Mouse (Mus musculus): ENCODE results near the gene Bckdha. TPM values are rescaled to one million over a fixed set of nuclear protein-coding genes. Genes with fewer than 3 reads are reported as not detected.

Bckdha gene
- polyA plus RNA-seq, 2 experiments: 54.2 to 67.0 TPM

GRCm38 (mm10) chr7:25614086-25614485 lies 44.7 kb downstream of the Bckdha start:
- no peak overlapping the region for H3K27ac ChIP-seq (replicated peaks; ENCODE audit: low read depth, low read length)
- H3K9ac ChIP-seq (ENCODE audit: low read depth, low read length, severe bottlenecking): no peak overlapping the region
- no peaks in the 10 kb centered on the region for H3K9me3 ChIP-seq (ENCODE audit: control insufficient read depth, low read length)
- no peaks in the 10 kb centered on the region for H3K27me3 ChIP-seq (ENCODE audit: control insufficient read depth, insufficient read depth, low read length)
- no peak for DNase-seq (ENCODE audit: low spot score)
- no peak overlapping the region for H3K4me2 ChIP-seq (replicated peaks; ENCODE audit: low read depth, low read length, severe bottlenecking)
- no peaks in the 10 kb centered on the region for H3K4me1 ChIP-seq (ENCODE audit: control insufficient read depth, insufficient read depth, low read length)
- no peak for TF ChIP-seq POLR2A (IDR thresholded peaks at IDR 0.05; ENCODE audit: borderline replicate concordance, extremely low read depth, insufficient read depth, insufficient read length)
- no peak overlapping the region for H3K4me3 ChIP-seq (replicated peaks; ENCODE audit: low read length)
- 84% methylated on average over 5 of the region's 5 CpGs for WGBS
- H3K36me3 ChIP-seq (ENCODE audit: control insufficient read depth, insufficient read depth, low read length): no peaks in the 10 kb centered on the region
- ATAC-seq (ENCODE audit: low FRiP score, low read depth): no peak

- 59% methylated on average over 7 of the region's 7 CpGs for WGBS
- TF ChIP-seq POLR2A (IDR thresholded peaks at IDR 0.05; ENCODE audit: borderline replicate concordance, extremely low read depth, insufficient read depth, insufficient read length): no peak
- H3K4me3 ChIP-seq (replicated peaks; ENCODE audit: low read length): no peak overlapping the region
- no peak overlapping the region for H3K9ac ChIP-seq (ENCODE audit: low read depth, low read length, severe bottlenecking)
- H3K27me3 ChIP-seq (ENCODE audit: control insufficient read depth, insufficient read depth, low read length): no peaks in the 10 kb centered on the region
- ATAC-seq (ENCODE audit: low FRiP score, low read depth) (no peak), DNase-seq (ENCODE audit: low spot score) (no peak)
- no peaks in the 10 kb centered on the region for H3K4me1 ChIP-seq (ENCODE audit: control insufficient read depth, insufficient read depth, low read length)
- H3K36me3 ChIP-seq (ENCODE audit: control insufficient read depth, insufficient read depth, low read length): no peaks in the 10 kb centered on the region
- H3K27ac ChIP-seq (replicated peaks; ENCODE audit: low read depth, low read length): no peak overlapping the region
- no peak overlapping the region for H3K4me2 ChIP-seq (replicated peaks; ENCODE audit: low read depth, low read length, severe bottlenecking)
- no peaks in the 10 kb centered on the region for H3K9me3 ChIP-seq (ENCODE audit: control insufficient read depth, low read length)
Measured at GRCm38 (mm10) chr7:25611501-25611900, 47.3 kb downstream of the Bckdha start.

GRCm38 (mm10) chr7:25610056-25610455 lies 48.7 kb downstream of the Bckdha start:
- DNase-seq (ENCODE audit: low spot score) (no peak), ATAC-seq (ENCODE audit: low FRiP score, low read depth) (no peak)
- Histone ChIP-seq H3K27ac (replicated peaks; ENCODE audit: low read depth, low read length) (no peak overlapping the region), H3K4me2 (replicated peaks; ENCODE audit: low read depth, low read length, severe bottlenecking) (no peak overlapping the region), H3K27me3 (ENCODE audit: control insufficient read depth, insufficient read depth, low read length) (no peaks in the 10 kb centered on the region), H3K4me1 (ENCODE audit: control insufficient read depth, insufficient read depth, low read length) (no peaks in the 10 kb centered on the region), H3K9me3 (ENCODE audit: control insufficient read depth, low read length) (no peaks in the 10 kb centered on the region), H3K4me3 (replicated peaks; ENCODE audit: low read length) (no peak overlapping the region), H3K9ac (ENCODE audit: low read depth, low read length, severe bottlenecking) (no peak overlapping the region), H3K36me3 (ENCODE audit: control insufficient read depth, insufficient read depth, low read length) (no peaks in the 10 kb centered on the region)
- WGBS: 35% methylated on average over 6 of the region's 6 CpGs
- TF ChIP-seq POLR2A (IDR thresholded peaks at IDR 0.05; ENCODE audit: borderline replicate concordance, extremely low read depth, insufficient read depth, insufficient read length): no peak

GRCm38 (mm10) chr7:25607196-25607595 lies 51.6 kb downstream of the Bckdha start:
- ATAC-seq (ENCODE audit: low FRiP score, low read depth) (no peak), DNase-seq (ENCODE audit: low spot score) (no peak)
- H3K9me3 ChIP-seq (ENCODE audit: control insufficient read depth, low read length): no peaks in the 10 kb centered on the region
- H3K4me2 ChIP-seq (replicated peaks; ENCODE audit: low read depth, low read length, severe bottlenecking): no peak overlapping the region
- 83% methylated on average over 2 of the region's 2 CpGs for whole genome bisulfite sequencing
- H3K27ac ChIP-seq (replicated peaks; ENCODE audit: low read depth, low read length): no peak overlapping the region
- no peak overlapping the region for H3K4me3 ChIP-seq (replicated peaks; ENCODE audit: low read length)
- H3K36me3 ChIP-seq (ENCODE audit: control insufficient read depth, insufficient read depth, low read length): no peaks in the 10 kb centered on the region
- H3K4me1 ChIP-seq (ENCODE audit: control insufficient read depth, insufficient read depth, low read length): no peaks in the 10 kb centered on the region
- TF ChIP-seq POLR2A (IDR thresholded peaks at IDR 0.05; ENCODE audit: borderline replicate concordance, extremely low read depth, insufficient read depth, insufficient read length): no peak
- H3K9ac ChIP-seq (ENCODE audit: low read depth, low read length, severe bottlenecking): no peak overlapping the region
- no peaks in the 10 kb centered on the region for H3K27me3 ChIP-seq (ENCODE audit: control insufficient read depth, insufficient read depth, low read length)

GRCm38 (mm10) chr7:25606625-25607063 lies 52.1 kb downstream of the Bckdha start:
- DNase-seq (ENCODE audit: low spot score) (no peak), ATAC-seq (ENCODE audit: low FRiP score, low read depth) (no peak)
- Histone ChIP-seq H3K4me1 (ENCODE audit: control insufficient read depth, insufficient read depth, low read length) (no peaks in the 10 kb centered on the region), H3K9ac (ENCODE audit: low read depth, low read length, severe bottlenecking) (no peak overlapping the region), H3K9me3 (ENCODE audit: control insufficient read depth, low read length) (no peaks in the 10 kb centered on the region), H3K27ac (replicated peaks; ENCODE audit: low read depth, low read length) (no peak overlapping the region), H3K4me2 (replicated peaks; ENCODE audit: low read depth, low read length, severe bottlenecking) (no peak overlapping the region), H3K36me3 (ENCODE audit: control insufficient read depth, insufficient read depth, low read length) (no peaks in the 10 kb centered on the region), H3K27me3 (ENCODE audit: control insufficient read depth, insufficient read depth, low read length) (no peaks in the 10 kb centered on the region), H3K4me3 (replicated peaks; ENCODE audit: low read length) (no peak overlapping the region)
- WGBS: 82% methylated on average over 4 of the region's 4 CpGs
- TF ChIP-seq POLR2A (IDR thresholded peaks at IDR 0.05; ENCODE audit: borderline replicate concordance, extremely low read depth, insufficient read depth, insufficient read length): no peak

- no peak overlapping the region for H3K4me2 ChIP-seq (replicated peaks; ENCODE audit: low read depth, low read length, severe bottlenecking)
- no peak for DNase-seq (ENCODE audit: low spot score)
Measured at GRCm38 (mm10) chr7:25601346-25601745, 57.4 kb downstream of the Bckdha start.

More at GRCm38 (mm10) chr7:25601346-25601745, 57.4 kb downstream of the Bckdha start:
- Histone ChIP-seq H3K36me3 (ENCODE audit: control insufficient read depth, insufficient read depth, low read length) (no peaks in the 10 kb centered on the region), H3K4me3 (replicated peaks; ENCODE audit: low read length) (no peak overlapping the region), H3K27me3 (ENCODE audit: control insufficient read depth, insufficient read depth, low read length) (no peaks in the 10 kb centered on the region), H3K4me1 (ENCODE audit: control insufficient read depth, insufficient read depth, low read length) (no peaks in the 10 kb centered on the region), H3K27ac (replicated peaks; ENCODE audit: low read depth, low read length) (no peak overlapping the region), H3K9ac (ENCODE audit: low read depth, low read length, severe bottlenecking) (no peak overlapping the region), H3K9me3 (ENCODE audit: control insufficient read depth, low read length) (no peaks in the 10 kb centered on the region)
- no peak for TF ChIP-seq POLR2A (IDR thresholded peaks at IDR 0.05; ENCODE audit: borderline replicate concordance, extremely low read depth, insufficient read depth, insufficient read length)
- ATAC-seq (ENCODE audit: low FRiP score, low read depth): no peak
- 94% methylated on average over 16 of the region's 16 CpGs for WGBS
